Mouse (Mus musculus) C2C12 (cell line): Measurements from ENCODE around the gene Prdx3.

Experiments
- CEBPB ChIP-seq: IDR thresholded peaks from one replicate; pipeline ENCODE4 v1.6.1; 2011; ENCODE audit warnings: low read depth, mild to moderate bottlenecking, control low read depth, moderate library complexity
- CTCF ChIP-seq: IDR thresholded peaks from one replicate; pipeline ENCODE4 v1.5.1; 2011; ENCODE audit not compliant: control insufficient read depth, insufficient read depth, insufficient read length
- MAX ChIP-seq: IDR thresholded peaks from one replicate; pipeline ENCODE4 v1.6.1; 2011; ENCODE audit warnings: mild to moderate bottlenecking, control low read depth
- MYOD1 ChIP-seq: IDR thresholded peaks from one replicate; pipeline ENCODE4 v1.6.1; 2011; ENCODE audit warnings: low read depth; ENCODE audit not compliant: control insufficient read depth, insufficient read length
- MYOG ChIP-seq: IDR thresholded peaks from one replicate; pipeline ENCODE4 v1.6.1; 2011; ENCODE audit not compliant: control insufficient read depth, insufficient read length; ENCODE audit errors: extremely low read depth
- USF1 ChIP-seq: IDR thresholded peaks from one replicate; pipeline ENCODE4 v1.6.1; 2011; ENCODE audit warnings: low read depth, mild to moderate bottlenecking, control low read depth, moderate library complexity

DNA sequence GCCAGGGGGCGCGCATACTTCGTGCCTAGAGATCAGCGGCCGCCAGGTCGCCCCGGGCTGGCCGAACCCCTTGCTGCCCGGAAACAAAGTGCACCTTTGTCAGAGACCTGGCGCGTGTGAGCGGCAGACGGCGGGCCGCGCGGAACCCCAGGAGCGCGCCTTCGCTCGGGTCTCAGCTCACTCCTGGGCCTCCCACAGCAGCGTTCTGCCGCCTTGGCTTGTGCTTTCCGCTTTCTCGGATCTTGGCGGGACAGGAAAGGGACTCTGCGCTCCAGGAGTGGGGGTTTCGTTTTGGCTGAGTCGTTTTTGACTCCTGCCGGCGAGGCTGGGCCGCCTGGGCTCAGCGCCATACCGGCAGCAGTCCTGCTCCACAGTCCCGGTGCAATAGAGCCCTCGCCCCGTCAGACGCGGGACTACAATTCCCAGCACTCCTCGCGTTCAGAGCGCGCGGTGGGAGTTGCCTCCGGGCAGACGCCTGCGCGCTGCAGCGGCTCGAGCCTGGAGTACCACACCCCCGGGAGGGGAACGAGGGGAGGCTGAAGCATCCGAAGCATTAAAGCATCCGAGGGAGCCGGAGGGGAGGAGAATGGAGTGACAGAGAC, 15.5 kb upstream of the Prdx3 start, which contains the start of gene Grk5:
- TF ChIP-seq CTCF (peak; percentile 80), MYOD1 (no peak), MYOG (no peak), USF1 (no peak), MAX (no peak), CEBPB (no peak)
